8 mouse cellular contexts compared by ENCODE assay signal in the genomic region with DNA sequence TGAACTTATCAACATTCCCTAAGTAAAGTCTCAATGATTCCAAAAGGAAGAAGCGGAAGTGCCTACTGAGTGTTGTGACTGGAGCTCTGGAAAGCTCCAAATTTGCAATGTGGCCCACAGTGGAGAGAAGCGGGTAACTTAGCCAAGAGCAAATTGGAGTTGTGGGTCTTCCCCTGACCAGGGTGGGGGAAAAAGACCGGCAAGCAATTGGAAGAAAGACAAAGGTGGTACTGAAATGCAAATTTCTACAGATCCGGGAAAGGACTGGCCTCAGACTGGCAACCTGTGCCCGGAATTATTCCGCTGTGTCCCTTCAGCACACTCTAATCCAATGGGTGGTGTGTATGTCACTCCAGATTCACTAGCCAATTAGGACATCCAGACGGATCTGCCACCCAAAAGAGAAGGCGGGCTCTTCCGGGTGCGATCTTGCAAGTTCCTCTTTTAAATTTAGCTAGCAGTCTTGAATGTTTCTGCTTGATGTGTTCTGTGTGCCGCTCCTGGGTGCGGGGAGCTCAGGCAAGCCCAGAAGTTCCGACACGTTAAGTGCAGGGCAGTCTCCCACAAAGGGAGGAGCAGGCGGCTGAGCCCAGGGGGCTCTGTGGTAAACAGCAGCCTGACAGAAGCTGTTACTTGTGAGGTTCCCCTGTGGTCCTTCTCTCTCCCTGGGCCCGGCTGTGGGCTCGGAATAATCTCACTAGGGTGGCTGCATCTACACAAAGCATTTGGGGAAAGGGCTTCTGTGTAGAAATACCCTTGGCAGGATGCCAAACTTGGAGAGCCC. TPM values are rescaled to one million over a fixed set of nuclear protein-coding genes. Genes with fewer than 3 reads are reported as not detected.
DNase-seq lines count a peak whose midpoint lies in the region; ATAC-seq and TF ChIP-seq lines count a peak whose summit lies in the region.

No protein-coding gene starts in this region.

- no peak for TF ChIP-seq CTCF in lung, embryonic 14.5 days (IDR thresholded peaks at IDR 0.05; ENCODE audit: low read depth)
- peak; percentile 24; the same call in 1 of the 2 replicates for TF ChIP-seq CTCF in olfactory bulb, adult 2 months (IDR thresholded peaks at IDR 0.05; ENCODE audit: insufficient read depth, low read depth, low read length)

- peak; percentile 41; the same call in 1 of the 2 replicates for TF ChIP-seq POLR2A in olfactory bulb, adult 2 months (IDR thresholded peaks at IDR 0.05; ENCODE audit: insufficient read depth, low read depth, low read length)

- no peaks in the 10 kb centered on the region for H3K4me1 ChIP-seq in lung, embryonic 14.5 days (ENCODE audit: insufficient read depth)
- H3K4me1 ChIP-seq in olfactory bulb, adult 2 months (ENCODE audit: control insufficient read depth, insufficient read depth, low read length) = no peaks in the 10 kb centered on the region

- peak overlapping the region; percentile 68 for H3K9ac ChIP-seq in lung, embryonic 14.5 days

- H3K27me3 ChIP-seq in lung, embryonic 14.5 days (ENCODE audit: insufficient read depth, low read length) = no peaks in the 10 kb centered on the region

- 1% methylated on average over 17 of the region's 17 CpGs for WGBS in lung, embryonic 14.5 days
- WGBS in olfactory bulb, adult 2 months = 2% methylated on average over 17 of the region's 17 CpGs

- H3K36me3 ChIP-seq in lung, embryonic 14.5 days (ENCODE audit: insufficient read depth) = no peaks in the 10 kb centered on the region

- DNase-seq in NIH3T3 (ENCODE audit: low read depth) = peak; percentile 84
- DNase-seq in cerebellum, adult 9-11 months = peak; percentile 89
- DNase-seq in layer of hippocampus, adult 8-10 months (ENCODE audit: low spot score in 2 of 2) = peak; percentile 82 to 87
- DNase-seq in lung, embryonic 14.5 days = peak; percentile 93
- DNase-seq in thymus, adult 18-20 months = peak; percentile 57 to 78

- ATAC-seq in frontal cortex, adult (ENCODE audit: low TSS enrichment) = peak; percentile 100
- ATAC-seq in hematopoietic stem cell, adult 5-6 weeks (replicated peaks in 1 of 2; ENCODE audit: insufficient read depth in 1 of 2, low FRiP score in 2 of 2, low TSS enrichment in 1 of 2, low read depth in 1 of 2, poor library complexity in 2 of 2, severe bottlenecking in 2 of 2) = peak; percentile 99 to 100
- ATAC-seq in lung, embryonic 14.5 days (ENCODE audit: insufficient read depth) = peak; percentile 100

- H3K4me2 ChIP-seq in lung, embryonic 14.5 days = peak overlapping the region; percentile 69

- peak overlapping the region; percentile 80 for H3K27ac ChIP-seq in lung, embryonic 14.5 days (ENCODE audit: low read depth)
- peak overlapping the region; percentile 92 for H3K27ac ChIP-seq in olfactory bulb, adult 2 months (ENCODE audit: insufficient read depth, low read depth, low read length)

- peak overlapping the region; percentile 49 for H3K4me3 ChIP-seq in lung, embryonic 14.5 days (ENCODE audit: low read depth, low read length)
- H3K4me3 ChIP-seq in olfactory bulb, adult 2 months (ENCODE audit: insufficient read depth, low read depth, low read length) = peak overlapping the region; percentile 92

- H3K9me3 ChIP-seq in lung, embryonic 14.5 days (ENCODE audit: low read depth, low read length) = no peaks in the 10 kb centered on the region

RNA-seq across cellular contexts. Expression of a gene that starts 25.3 kb away (rescaled TPM):
- 3.8 and 7.1 TPM in 2 replicates for total RNA-seq in hematopoietic stem cell, adult 5-6 weeks (2017)
- 1 to 10 TPM in 1 of 4 experiments, under 1 TPM in 3; 0.76 to 1.2 (median 0.88) TPM for total RNA-seq in layer of hippocampus, adult 8-10 months (2022)
- polyA plus RNA-seq in lung, embryonic 14.5 days (2014; fragmentation: Nextera tagmentation; extraction: Ambion mirVana) = 1.9 and 2.8 TPM in 2 replicates
- not detected in 2 replicates for polyA plus RNA-seq in olfactory bulb, adult 2 months (2012; ENCODE audit: insufficient read depth, insufficient read length, low replicate concordance, missing spikeins)

RNA-seq across cellular contexts. Expression of a gene that starts 25.4 kb away (rescaled TPM):
- total RNA-seq in hematopoietic stem cell, adult 5-6 weeks (2017) = 175 and 188 TPM in 2 replicates
- 100 to 1,000 TPM in 1 of 4 experiments, 10 to 100 TPM in 3; 91.8 to 100 (median 96.5) TPM for total RNA-seq in layer of hippocampus, adult 8-10 months (2022)
- 75.1 TPM in 2 replicates for polyA plus RNA-seq in lung, embryonic 14.5 days (2014; fragmentation: Nextera tagmentation; extraction: Ambion mirVana)
- polyA plus RNA-seq in olfactory bulb, adult 2 months (2012; ENCODE audit: insufficient read depth, insufficient read length, low replicate concordance, missing spikeins) = 192 TPM in 1 of 2 replicates, not detected in the other

RNA-seq across cellular contexts. Expression of a gene that starts 39.5 kb away (rescaled TPM):
- 20.8 and 22.5 TPM in 2 replicates for total RNA-seq in hematopoietic stem cell, adult 5-6 weeks (2017)
- total RNA-seq in layer of hippocampus, adult 8-10 months (2022) = 1 to 10 TPM; 1.9 to 6.6 (median 4.2) TPM
- 25.6 and 26.5 TPM in 2 replicates for polyA plus RNA-seq in lung, embryonic 14.5 days (2014; fragmentation: Nextera tagmentation; extraction: Ambion mirVana)
- polyA plus RNA-seq in olfactory bulb, adult 2 months (2012; ENCODE audit: insufficient read depth, insufficient read length, low replicate concordance, missing spikeins) = not detected in 2 replicates

RNA-seq across cellular contexts. Expression of a gene that starts 49.0 kb away (rescaled TPM):
- 45.5 and 58.5 TPM in 2 replicates for total RNA-seq in hematopoietic stem cell, adult 5-6 weeks (2017)
- total RNA-seq in layer of hippocampus, adult 8-10 months (2022) = 1 to 10 TPM in 3 of 4 experiments, under 1 TPM in 1; 0.89 to 2.0 (median 1.5) TPM
- polyA plus RNA-seq in lung, embryonic 14.5 days (2014; fragmentation: Nextera tagmentation; extraction: Ambion mirVana) = 119 and 123 TPM in 2 replicates
- polyA plus RNA-seq in olfactory bulb, adult 2 months (2012; ENCODE audit: insufficient read depth, insufficient read length, low replicate concordance, missing spikeins) = not detected in 2 replicates

Comparison
In these comparisons a context has a peak if more than half of its experiments do, and no peak if none do; other contexts are left out.
1. Peak in every context shown above with its lines: DNase-seq, ATAC-seq, H3K4me3 ChIP-seq and H3K27ac ChIP-seq.